Mouse (Mus musculus) thymus, adult 2 months (tissue): ENCODE measurements at regions not wholly inside any gene's neighbourhood (a gene's known extent, or its start where the extent isn't known, plus 50 kb on each side); places are given as distances from the start of the nearest gene placed in this dataset.

Source experiments
- DNase-seq: peaks from one replicate; pipeline ENCODE4 v3.0.0; 2021
- H3K27ac ChIP-seq: fragments of 200-500 bp; 2 replicates; pipeline ENCODE4 v1.5.1; 2012; ENCODE audit warnings: low read length, control low read depth; ENCODE audit not compliant: control insufficient read depth, insufficient read depth
- H3K27me3 ChIP-seq: fragments of 200-500 bp; 2 replicates; pipeline ENCODE4 v1.6.1; 2012; ENCODE audit warnings: mild to moderate bottlenecking, low read length, moderate library complexity, mixed read lengths; ENCODE audit not compliant: control insufficient read depth, insufficient read depth
- H3K36me3 ChIP-seq: fragments of 200-500 bp; 2 replicates; pipeline ENCODE4 v1.6.1; 2012; ENCODE audit warnings: mild to moderate bottlenecking, low read length, moderate library complexity; ENCODE audit not compliant: control insufficient read depth, insufficient read depth
- H3K4me1 ChIP-seq: fragments of 200-500 bp; replicated peaks from 2 replicates; pipeline ENCODE4 v1.6.1; 2012; ENCODE audit warnings: low read length; ENCODE audit not compliant: control insufficient read depth, insufficient read depth
- H3K4me3 ChIP-seq: fragments of 200-500 bp; 2 replicates; pipeline ENCODE4 v1.5.1; 2012; ENCODE audit warnings: mild to moderate bottlenecking, low read length, control low read depth, moderate library complexity; ENCODE audit not compliant: control insufficient read depth, insufficient read depth
- CTCF ChIP-seq: fragments of 200-500 bp; IDR thresholded peaks from 2 replicates; pipeline ENCODE4 v1.5.1; 2012; ENCODE audit warnings: mild to moderate bottlenecking, control low read depth, low read length, moderate library complexity, borderline replicate concordance; ENCODE audit not compliant: control insufficient read depth, poor library complexity, insufficient read depth; ENCODE audit errors: extremely low read depth
- POLR2A ChIP-seq: fragments of 200-500 bp; IDR thresholded peaks from 2 replicates; pipeline ENCODE4 v1.6.1; 2012; ENCODE audit warnings: mild to moderate bottlenecking, low read length, control low read depth, moderate library complexity; ENCODE audit not compliant: control insufficient read depth, poor library complexity, insufficient read depth; ENCODE audit errors: extremely low read depth
- WGBS: fragments of 180-500 bp; shearing (Covaris S2); methylation state at CpG from one replicate; pipeline ENCODE4 v1.1.7; 2018; 5-methylcytosine and 5-hydroxymethylcytosine counted together

- H3K27ac ChIP-seq: no peak overlapping the region
- H3K4me3 ChIP-seq: no peak overlapping the region
- WGBS: 70% methylated on average over 2 of the region's 2 CpGs
- H3K4me1 ChIP-seq: no peaks in the 10 kb centered on the region
- no peaks in the 10 kb centered on the region for H3K27me3 ChIP-seq
- no peak for DNase-seq
- TF ChIP-seq POLR2A (no peak), CTCF (no peak)
- H3K36me3 ChIP-seq: no peaks in the 10 kb centered on the region
These were observed 150.5 kb downstream of the Zfp326 start for GRCm38 (mm10) chr5:106026861-106027260.

GRCm38 (mm10) chr5:106004292-106004917, 128.0 kb downstream of the Zfp326 start:
- no peaks in the 10 kb centered on the region for H3K27me3 ChIP-seq
- H3K4me1 ChIP-seq: no peaks in the 10 kb centered on the region
- DNase-seq: no peak
- no peaks in the 10 kb centered on the region for H3K36me3 ChIP-seq
- no peak overlapping the region for H3K27ac ChIP-seq
- H3K4me3 ChIP-seq: no peak overlapping the region
- no peak for TF ChIP-seq CTCF
- no peak for TF ChIP-seq POLR2A
- 73% methylated on average over 16 of the region's 16 CpGs for WGBS

- H3K27me3 ChIP-seq: no peaks in the 10 kb centered on the region
- H3K27ac ChIP-seq: no peak overlapping the region
- no peak for TF ChIP-seq POLR2A
- no peak for TF ChIP-seq CTCF
- no peaks in the 10 kb centered on the region for H3K36me3 ChIP-seq
- WGBS: 77% methylated on average over 28 of the region's 28 CpGs
- no peaks in the 10 kb centered on the region for H3K4me1 ChIP-seq
- H3K4me3 ChIP-seq: no peak overlapping the region
- no peak for DNase-seq
These were observed 127.2 kb downstream of the Zfp326 start for GRCm38 (mm10) chr5:106003321-106004291.

GRCm38 (mm10) chr5:106002330-106002729, 126.0 kb downstream of the Zfp326 start:
- TF ChIP-seq CTCF (no peak), POLR2A (no peak)
- no peaks in the 10 kb centered on the region for H3K27me3 ChIP-seq
- 42% methylated on average over 7 of the region's 7 CpGs for WGBS
- no peaks in the 10 kb centered on the region for H3K4me1 ChIP-seq
- no peak overlapping the region for H3K4me3 ChIP-seq
- no peak overlapping the region for H3K27ac ChIP-seq
- H3K36me3 ChIP-seq: no peaks in the 10 kb centered on the region
- DNase-seq: no peak

GRCm38 (mm10) chr5:105994218-105994617, 117.9 kb downstream of the Zfp326 start:
- H3K27ac ChIP-seq: no peak overlapping the region
- no peaks in the 10 kb centered on the region for H3K4me1 ChIP-seq
- DNase-seq: no peak
- WGBS: 93% methylated on average over 1 of the region's 1 CpGs
- H3K27me3 ChIP-seq: no peaks in the 10 kb centered on the region
- H3K36me3 ChIP-seq: no peaks in the 10 kb centered on the region
- no peak for TF ChIP-seq CTCF
- no peak for TF ChIP-seq POLR2A
- no peak overlapping the region for H3K4me3 ChIP-seq

GRCm38 (mm10) chr5:105993066-105993760, 116.8 kb downstream of the Zfp326 start:
- no peak for TF ChIP-seq CTCF
- no peak for TF ChIP-seq POLR2A
- WGBS: 81% methylated on average over 15 of the region's 15 CpGs

More at GRCm38 (mm10) chr5:105993066-105993760, 116.8 kb downstream of the Zfp326 start:
- Histone ChIP-seq H3K27ac (no peak overlapping the region), H3K4me3 (no peak overlapping the region), H3K27me3 (no peaks in the 10 kb centered on the region), H3K36me3 (no peaks in the 10 kb centered on the region), H3K4me1 (no peaks in the 10 kb centered on the region)
- no peak for DNase-seq
